Mouse (Mus musculus) liver, postnatal 0 days (tissue): Measurements from ENCODE around the gene Rpp25l. TPM values are rescaled to one million over a fixed set of nuclear protein-coding genes. Genes with fewer than 3 reads are reported as not detected.

Experiments
- ATAC-seq: fragments of 200-750 bp; cut with Nextera tagmentation; 2 replicates; pipeline ENCODE4 v1.8.0; 2017; ENCODE audit warnings: mild to moderate bottlenecking, moderate library complexity
- DNase-seq: peaks from one replicate; pipeline ENCODE4 v3.0.0-alpha.2; 2016
- H3K27ac ChIP-seq: fragments of 300-500 bp; sonication (generic); 2 replicates; pipeline ENCODE4 v1.5.1; 2014; ENCODE audit warnings: antibody characterized with exemption, moderate library complexity, mild to moderate bottlenecking, low read depth
- H3K27me3 ChIP-seq: fragments of 300-500 bp; sonication (generic); 2 replicates; pipeline ENCODE4 v1.6.1; 2014; ENCODE audit warnings: low read length, control low read depth, mixed read lengths; ENCODE audit not compliant: insufficient read depth
- H3K36me3 ChIP-seq: fragments of 300-500 bp; sonication (generic); replicated peaks from 2 replicates; pipeline ENCODE4 v1.6.1; 2014; ENCODE audit warnings: mild to moderate bottlenecking, control low read depth, low read length, moderate library complexity, mixed read lengths; ENCODE audit not compliant: insufficient read depth
- H3K4me1 ChIP-seq: fragments of 300-500 bp; sonication (generic); 2 replicates; pipeline ENCODE4 v1.6.1; 2014; ENCODE audit warnings: antibody characterized with exemption, mild to moderate bottlenecking, control low read depth; ENCODE audit not compliant: insufficient read depth
- H3K4me2 ChIP-seq: fragments of 300-500 bp; sonication (generic); 2 replicates; pipeline ENCODE4 v1.6.1; 2014; ENCODE audit warnings: low read depth, mild to moderate bottlenecking, low read length, moderate library complexity, mixed read lengths
- H3K4me3 ChIP-seq: fragments of 300-500 bp; sonication (generic); 2 replicates; pipeline ENCODE4 v1.5.1; 2014; ENCODE audit warnings: low read depth, low read length
- H3K9ac ChIP-seq: fragments of 300-500 bp; sonication (generic); replicated peaks from 2 replicates; pipeline ENCODE4 v1.6.1; 2014; ENCODE audit warnings: mild to moderate bottlenecking, moderate library complexity
- H3K9me3 ChIP-seq: fragments of 300-500 bp; sonication (generic); 2 replicates; pipeline ENCODE4 v1.6.1; 2016; ENCODE audit warnings: mild to moderate bottlenecking, control low read depth, low read length, mixed read lengths
- CTCF ChIP-seq: sonication (generic); IDR thresholded peaks from 2 replicates; pipeline ENCODE4 v1.5.1; 2016; ENCODE audit warnings: antibody characterized with exemption, low read depth
- EP300 ChIP-seq: IDR thresholded peaks from 2 replicates; pipeline ENCODE4 v1.6.1; 2016; ENCODE audit warnings: antibody characterized with exemption, low read depth, mild to moderate bottlenecking
- WGBS: fragments of 180-500 bp; shearing (Covaris S2); extraction: QIAGEN DNeasy Blood & Tissue Kit; methylation state at CpG from one replicate; pipeline ENCODE4 v1.1.7; 2014; ENCODE audit not compliant: insufficient replicate concordance; 5-methylcytosine and 5-hydroxymethylcytosine counted together
- polyA plus RNA-seq: library from polyadenylated mRNA; unstranded; fragments of >200 nt; fragmentation: Nextera tagmentation; extraction: Ambion mirVana; gene quantifications from 2 replicates; pipeline ENCODE4 v1.2.1, GENCODE M21; 2015

Gene Rpp25l
- polyA plus RNA-seq, 1 experiment from 2014 or later, result 30.9 TPM

DNA sequence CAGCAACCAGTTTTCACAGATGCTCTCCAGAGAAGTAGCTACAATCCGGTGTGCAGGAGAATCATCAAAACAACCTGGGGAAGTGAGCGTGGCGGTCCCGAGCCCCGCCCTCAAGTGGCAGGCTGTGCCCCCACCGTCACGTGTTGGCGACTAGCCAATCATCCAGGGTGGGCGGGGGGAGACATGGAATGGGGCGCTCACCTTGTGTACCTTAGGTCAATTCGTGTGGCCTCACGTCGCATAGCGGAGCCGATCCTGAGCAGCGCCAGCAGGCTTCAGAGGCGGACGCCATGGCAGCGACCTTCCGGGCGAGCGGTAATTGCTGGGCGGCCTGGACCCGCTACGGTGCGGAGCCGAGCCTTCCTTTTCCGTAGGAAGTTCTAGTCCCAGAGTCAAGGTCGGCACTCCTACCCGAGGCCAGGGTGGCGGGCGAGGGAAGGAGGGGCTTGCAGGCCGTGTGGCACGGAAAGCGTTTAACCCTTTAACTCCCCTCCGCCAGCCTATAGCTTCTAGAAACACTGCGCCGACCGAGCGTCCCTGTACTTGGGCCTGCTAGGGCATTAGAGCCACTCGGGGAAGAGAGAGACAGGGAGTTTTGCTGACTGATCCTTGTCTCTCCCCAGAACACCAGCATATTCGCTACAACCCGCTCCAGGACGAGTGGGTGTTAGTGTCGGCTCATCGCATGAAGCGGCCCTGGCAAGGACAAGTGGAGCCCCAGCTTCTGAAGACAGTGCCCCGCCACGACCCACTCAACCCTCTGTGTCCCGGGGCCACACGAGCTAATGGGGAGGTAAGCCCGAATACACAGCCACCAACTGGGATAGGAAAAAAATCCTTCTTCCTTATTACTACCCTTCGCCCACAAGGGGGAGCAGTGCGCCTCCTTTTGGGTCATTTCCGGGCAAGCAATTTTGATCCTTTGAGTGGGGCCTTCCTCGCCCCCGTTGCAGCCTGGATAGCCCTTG is 42.3 kb upstream of the Rpp25l start, which contains the start of gene Sigmar1:
Gene Sigmar1 (minus strand): TSS at position 820 of the 968 bp plus-strand sequence.
- TF ChIP-seq CTCF, result peak; percentile 90
- no peak; the same call in 1 of the 2 replicates for TF ChIP-seq EP300
- H3K9ac ChIP-seq, result peak within 1 kb of the TSS; percentile 78
- under 1% methylated on average over 56 of the region's 57 CpGs for WGBS
- peak within 1 kb of the TSS; percentile 61 for H3K4me3 ChIP-seq
- DNase-seq (peak; percentile 92), ATAC-seq (peak; percentile 75)
- peak within 1 kb of the TSS; percentile 82 for H3K4me2 ChIP-seq
- peaks cover 12% of the 10 kb centered on the region for H3K36me3 ChIP-seq
- no peaks in the 10 kb centered on the region for H3K27me3 ChIP-seq
- H3K27ac ChIP-seq, result peak within 1 kb of the TSS; percentile 94
- H3K4me1 ChIP-seq, result peaks cover 21% of the 10 kb centered on the region
- H3K9me3 ChIP-seq, result no peaks in the 10 kb centered on the region

DNA sequence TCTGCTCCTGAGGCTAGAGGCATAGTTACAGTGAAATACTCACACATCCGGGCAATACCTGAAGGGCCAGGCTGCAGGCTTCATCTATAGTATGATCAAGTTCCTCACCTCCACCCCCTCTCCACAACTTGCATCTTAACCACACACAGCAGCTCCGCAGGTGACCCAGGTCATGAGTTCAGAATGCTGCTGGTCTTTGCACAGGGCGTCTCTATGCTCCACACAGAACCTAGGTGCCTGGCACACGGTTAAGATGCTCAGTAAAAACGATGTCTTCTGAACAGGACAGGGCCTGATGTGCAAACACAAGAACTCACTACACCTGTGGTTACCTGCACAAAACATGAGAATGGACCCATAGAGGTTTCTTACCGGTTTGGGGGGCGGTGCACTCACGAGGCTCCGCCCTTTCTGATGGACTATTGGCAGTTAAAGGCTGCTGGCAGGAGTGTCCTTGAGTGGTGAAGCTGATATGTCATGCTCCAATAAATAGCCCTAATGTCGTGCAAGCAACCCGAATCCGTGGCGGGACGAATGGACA is 41.5 kb upstream of the Rpp25l start, which contains the start of gene Galt:
Gene Galt (plus strand): TSS at position 432 of the 541 bp plus-strand sequence.
- DNase-seq (no peak), ATAC-seq (peak; percentile 74)
- Histone ChIP-seq H3K4me1 (peaks cover 18% of the 10 kb centered on the region), H3K27me3 (no peaks in the 10 kb centered on the region), H3K4me3 (peak within 1 kb of the TSS; percentile 61), H3K27ac (peak within 1 kb of the TSS; percentile 94), H3K36me3 (peaks cover 12% of the 10 kb centered on the region), H3K9me3 (no peaks in the 10 kb centered on the region), H3K4me2 (peak within 1 kb of the TSS; percentile 82), H3K9ac (peak within 1 kb of the TSS; percentile 78)
- no peak for TF ChIP-seq CTCF
- no peak for TF ChIP-seq EP300
- 13% methylated on average over 14 of the region's 14 CpGs for WGBS

DNA sequence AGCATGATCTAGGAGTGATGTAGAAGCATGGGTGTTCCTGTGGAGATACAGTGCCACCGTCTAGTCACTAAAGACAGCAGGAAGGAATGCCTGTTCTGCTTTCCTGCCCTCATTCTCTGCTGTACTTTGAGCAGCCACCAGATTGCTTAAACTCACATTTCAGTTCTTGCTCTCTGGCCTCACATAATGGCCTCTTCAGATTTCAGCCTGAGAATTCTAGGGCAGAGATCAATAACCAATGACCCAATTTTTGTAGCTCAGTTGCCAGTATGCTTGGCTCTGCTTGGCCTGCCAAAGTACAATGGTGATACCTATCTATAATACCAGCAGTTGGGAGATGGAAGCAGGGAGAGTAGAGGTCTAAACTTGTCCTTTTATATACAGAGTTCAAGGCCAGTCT is 31.7 kb upstream of the Rpp25l start:
- H3K4me1 ChIP-seq, result peaks cover 15% of the 10 kb centered on the region
- 43% methylated on average over 1 of the region's 1 CpGs for WGBS
- no peaks in the 10 kb centered on the region for H3K27me3 ChIP-seq
- ATAC-seq (no peak), DNase-seq (no peak)
- TF ChIP-seq EP300 (peak; percentile 30; the same call in 1 of the 2 replicates), CTCF (no peak)
- H3K9me3 ChIP-seq, result peaks cover 6% of the 10 kb centered on the region
- H3K36me3 ChIP-seq, result no peaks in the 10 kb centered on the region
- no peak overlapping the region for H3K4me3 ChIP-seq
- H3K27ac ChIP-seq, result peak overlapping the region; percentile 66
- H3K9ac ChIP-seq, result no peak overlapping the region
- H3K4me2 ChIP-seq, result no peak overlapping the region

DNA sequence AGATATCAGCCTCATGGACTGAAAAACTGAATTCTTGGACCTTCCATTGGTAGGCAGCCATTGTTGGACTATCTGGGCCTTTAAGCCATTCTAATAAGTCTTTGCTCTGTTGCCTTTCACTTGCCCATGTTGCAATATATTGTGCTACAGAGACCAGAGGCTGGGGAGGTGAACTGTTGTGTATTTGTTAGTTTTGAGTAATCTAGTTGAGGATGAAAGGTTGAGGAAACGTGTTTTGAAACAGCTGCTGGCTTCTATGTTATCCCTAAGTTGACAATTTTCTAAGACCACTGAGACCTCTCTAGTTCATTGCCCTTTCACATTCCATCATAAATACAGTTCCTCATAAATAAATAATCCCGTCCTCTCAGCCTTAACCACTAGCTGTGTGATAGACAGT is 30.8 kb upstream of the Rpp25l start:
- peaks cover 22% of the 10 kb centered on the region for H3K4me1 ChIP-seq
- no peaks in the 10 kb centered on the region for H3K27me3 ChIP-seq
- H3K4me2 ChIP-seq, result no peak overlapping the region
- no peak overlapping the region for H3K4me3 ChIP-seq
- H3K9me3 ChIP-seq, result peaks cover 6% of the 10 kb centered on the region
- 58% methylated on average over 2 of the region's 2 CpGs for WGBS
- peak overlapping the region; percentile 66 for H3K27ac ChIP-seq
- ATAC-seq (peak; percentile 28; the same call in 1 of the 2 replicates), DNase-seq (no peak)
- no peaks in the 10 kb centered on the region; the same call in 1 of the 2 replicates for H3K36me3 ChIP-seq
- no peak for TF ChIP-seq EP300
- TF ChIP-seq CTCF, result no peak
- H3K9ac ChIP-seq, result no peak overlapping the region

DNA sequence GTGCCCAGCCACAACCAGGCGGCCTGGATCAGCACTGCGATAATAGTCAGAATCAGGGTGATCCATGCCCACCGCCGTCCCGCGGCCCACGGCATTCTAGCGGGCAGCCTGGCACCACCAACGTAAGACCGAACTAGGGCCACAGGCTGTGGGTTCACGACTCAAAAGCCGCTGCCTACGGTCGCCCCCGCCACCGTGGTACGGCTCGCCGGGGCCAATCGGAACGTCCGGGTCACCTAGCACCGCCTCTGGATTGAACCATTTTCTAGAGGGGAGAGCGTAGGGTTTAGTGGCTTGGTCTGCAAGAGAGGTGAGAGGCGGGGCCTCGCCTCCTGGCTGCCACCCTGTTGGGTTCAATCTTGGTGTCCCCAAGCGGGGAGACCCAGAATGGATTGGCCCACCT is 27.8 kb upstream of the Rpp25l start:
- peak; percentile 94 for ATAC-seq
- under 1% methylated on average over 27 of the region's 27 CpGs for whole genome bisulfite sequencing

More for the DNA sequence above, 27.8 kb upstream of the Rpp25l start:
- Histone ChIP-seq H3K36me3 (peaks cover 5% of the 10 kb centered on the region), H3K4me1 (peaks cover 22% of the 10 kb centered on the region), H3K27ac (peak overlapping the region; percentile 87), H3K9me3 (no peaks in the 10 kb centered on the region; the same call in none of the 2 replicates), H3K27me3 (no peaks in the 10 kb centered on the region), H3K4me3 (peak overlapping the region; percentile 65), H3K4me2 (peak overlapping the region; percentile 91), H3K9ac (peak overlapping the region; percentile 59)
- TF ChIP-seq CTCF (peak; percentile 28), EP300 (no peak)
- DNase-seq, result peak; percentile 90
